Mouse (Mus musculus) hindlimb bud, embryonic 11.5 days (tissue): ENCODE data around the gene Plcxd2.

Experiments
- DNase-seq: peaks from one replicate; pipeline ENCODE4 v3.0.0-alpha.2; 2012; ENCODE audit warnings: low read depth, low spot score; ENCODE audit errors: extremely low spot score

Plcxd2 gene

GRCm38 (mm10) chr16:45990901-45991676 lies 18.9 kb downstream of the Plcxd2 start:
- DNase-seq = no peak

DNA sequence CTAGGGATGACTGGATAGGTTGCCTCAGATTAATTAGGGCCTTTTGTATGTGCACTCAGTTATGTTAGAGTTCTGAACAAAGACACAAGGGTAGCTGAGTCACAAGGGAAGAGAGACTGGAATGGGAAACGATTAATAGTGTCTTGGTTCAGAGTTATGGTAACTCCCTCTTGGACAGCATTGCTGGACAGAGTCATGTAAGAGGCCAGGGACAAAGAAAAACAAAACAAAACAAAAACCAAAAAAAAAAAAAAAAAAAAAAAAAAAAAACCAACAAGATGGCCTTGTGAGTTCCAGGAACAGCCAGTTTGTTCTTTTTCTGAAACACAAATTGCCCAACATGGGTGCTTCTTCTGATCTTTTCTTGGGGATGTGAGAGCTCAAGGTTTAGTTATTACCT lies 23.8 kb downstream of the Plcxd2 start:
- no peak for DNase-seq

GRCm38 (mm10) chr16:45984610-45985606 lies 25.1 kb downstream of the Plcxd2 start:
- DNase-seq = no peak

DNA sequence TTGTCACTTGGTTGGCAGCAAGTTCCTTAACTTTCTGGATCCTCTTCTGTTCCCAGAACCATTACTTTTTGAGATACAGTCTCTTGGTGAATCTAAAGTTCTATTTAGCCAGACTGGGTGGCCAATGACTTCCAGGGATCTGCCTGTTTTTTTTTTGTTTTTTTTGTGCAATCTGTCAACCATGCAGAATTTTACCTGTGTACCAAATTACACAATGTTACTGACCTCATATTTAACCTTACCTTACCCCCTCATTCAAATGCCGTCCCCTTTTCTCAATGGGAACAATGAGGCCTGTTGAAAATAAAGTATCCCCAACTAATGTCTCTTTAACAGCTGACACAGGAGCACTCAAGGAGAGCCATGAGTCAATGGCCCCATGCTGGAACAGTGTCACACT lies 33.8 kb downstream of the Plcxd2 start:
- no peak for DNase-seq

- no peak for DNase-seq
Measured at GRCm38 (mm10) chr16:45973959-45974686, 35.9 kb downstream of the Plcxd2 start.

DNA sequence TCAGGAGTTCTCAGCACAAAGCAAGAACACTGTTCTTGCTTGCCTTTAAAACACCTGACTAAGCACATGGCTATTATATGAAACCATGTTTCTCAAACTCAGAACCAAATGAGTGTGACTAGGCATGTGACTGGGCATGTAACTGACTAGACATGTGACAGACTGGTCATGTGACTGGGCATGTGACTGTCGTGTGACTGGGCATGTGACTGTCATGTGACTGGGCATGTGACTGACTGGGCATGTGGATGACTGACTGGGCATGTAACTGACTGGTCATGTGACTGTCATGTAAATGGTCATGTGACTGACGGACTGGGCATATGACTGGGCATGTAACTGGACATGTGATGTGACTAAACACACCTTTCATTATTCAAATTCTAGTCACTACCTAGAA lies 39.8 kb downstream of the Plcxd2 start:
- DNase-seq = no peak

GRCm38 (mm10) chr16:45968716-45969115 lies 41.3 kb downstream of the Plcxd2 start:
- no peak for DNase-seq

DNA sequence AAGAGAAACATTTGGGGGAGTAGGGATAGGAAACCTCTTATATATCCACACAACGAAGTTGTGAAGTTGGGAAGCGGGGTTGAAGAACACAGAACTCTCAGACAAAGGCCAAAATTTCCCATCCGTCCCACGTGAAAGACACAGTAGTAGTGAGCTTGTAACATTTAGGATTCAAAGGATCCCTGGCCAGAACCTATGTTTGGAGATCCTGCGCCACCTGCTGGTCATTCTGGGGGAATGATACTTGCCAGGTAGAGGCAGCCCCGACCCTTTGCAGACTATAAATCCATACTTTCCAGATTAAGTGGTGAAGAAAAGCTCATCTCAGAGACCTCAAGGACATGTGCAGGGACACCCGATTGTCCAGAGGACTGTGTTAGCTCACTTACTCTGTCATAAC lies 42.5 kb downstream of the Plcxd2 start:
- peak; percentile 58 for DNase-seq

DNA sequence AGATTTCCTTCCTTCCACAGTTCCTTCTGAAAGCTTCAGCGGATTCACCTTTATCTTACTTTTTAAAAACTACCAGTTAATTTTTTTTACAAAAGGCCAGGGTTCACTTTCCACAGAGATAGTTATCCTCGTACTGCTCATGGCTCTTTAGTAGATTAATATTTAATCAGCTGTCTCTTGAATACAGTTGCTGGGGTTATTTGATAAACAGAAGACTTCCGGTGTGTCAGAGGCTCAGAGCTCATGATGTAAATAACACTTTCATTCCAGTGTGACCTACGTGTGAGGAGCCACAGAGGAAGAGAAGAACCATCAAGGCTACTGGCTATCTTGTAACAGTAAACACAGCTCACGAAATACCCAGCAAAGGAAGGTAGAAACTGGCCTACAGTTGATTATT lies 43.4 kb downstream of the Plcxd2 start:
- no peak for DNase-seq

DNA sequence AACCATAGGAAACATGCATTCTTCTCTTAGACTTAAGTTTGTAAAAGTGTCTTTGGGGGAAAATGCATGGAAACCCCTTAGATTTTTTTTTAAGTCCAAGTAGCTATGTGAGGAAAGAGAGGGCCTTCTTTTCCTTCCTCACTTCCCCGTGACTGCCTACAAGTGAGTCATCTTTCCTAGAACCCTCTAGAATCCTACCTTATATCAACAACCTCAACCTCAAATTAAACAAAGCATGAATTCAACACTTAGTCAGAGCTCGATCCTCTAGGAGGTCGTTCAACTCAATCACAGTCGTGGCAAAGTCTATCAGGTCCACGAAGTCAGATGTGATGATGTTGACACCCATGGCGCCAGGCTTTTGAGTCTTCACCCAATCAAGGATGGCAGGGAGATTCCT lies 45.2 kb downstream of the Plcxd2 start:
- no peak for DNase-seq

DNA sequence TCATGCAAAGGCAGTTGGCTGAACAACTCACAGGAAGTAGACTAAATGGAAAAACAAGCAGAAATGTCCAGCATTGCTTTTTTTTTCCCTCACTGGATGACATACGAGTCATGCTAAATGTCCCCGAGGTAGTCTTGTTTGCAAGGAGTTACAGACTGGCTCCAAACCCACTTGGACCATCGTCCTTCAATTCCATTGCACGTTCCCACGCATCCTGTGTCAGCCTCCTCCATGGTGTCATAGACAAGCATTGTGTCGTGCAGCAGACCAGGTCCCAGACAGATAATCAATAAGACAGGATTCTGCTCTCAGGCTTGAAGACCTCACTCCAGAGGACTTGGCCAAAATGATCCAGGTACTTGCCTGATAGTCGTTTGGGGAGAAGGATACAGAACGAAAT lies 46.2 kb downstream of the Plcxd2 start:
- no peak for DNase-seq

DNA sequence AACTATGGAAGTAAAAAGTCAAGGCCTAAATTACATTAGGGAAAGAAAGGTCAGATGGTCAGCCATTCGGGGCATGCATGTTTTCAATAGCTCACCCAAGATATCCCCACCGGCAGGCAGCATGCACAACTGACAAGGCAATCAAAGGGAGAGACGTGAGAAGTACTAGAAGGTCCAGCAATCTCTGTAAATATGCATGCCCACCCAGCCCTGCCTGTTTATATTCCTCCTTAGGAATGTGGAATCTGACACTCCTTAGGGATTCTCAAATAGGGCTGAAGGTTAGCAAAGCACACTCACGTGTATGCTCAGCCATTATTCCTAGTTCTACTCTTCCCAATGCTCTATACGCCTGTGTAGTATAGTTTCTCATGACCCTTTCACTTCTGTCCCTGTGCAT lies 46.9 kb downstream of the Plcxd2 start:
- DNase-seq = no peak

GRCm38 (mm10) chr16:45960978-45961377 lies 49.0 kb downstream of the Plcxd2 start:
- no peak for DNase-seq

GRCm38 (mm10) chr16:45956390-45956950 lies 53.5 kb downstream of the Plcxd2 start:
- no peak for DNase-seq

DNA sequence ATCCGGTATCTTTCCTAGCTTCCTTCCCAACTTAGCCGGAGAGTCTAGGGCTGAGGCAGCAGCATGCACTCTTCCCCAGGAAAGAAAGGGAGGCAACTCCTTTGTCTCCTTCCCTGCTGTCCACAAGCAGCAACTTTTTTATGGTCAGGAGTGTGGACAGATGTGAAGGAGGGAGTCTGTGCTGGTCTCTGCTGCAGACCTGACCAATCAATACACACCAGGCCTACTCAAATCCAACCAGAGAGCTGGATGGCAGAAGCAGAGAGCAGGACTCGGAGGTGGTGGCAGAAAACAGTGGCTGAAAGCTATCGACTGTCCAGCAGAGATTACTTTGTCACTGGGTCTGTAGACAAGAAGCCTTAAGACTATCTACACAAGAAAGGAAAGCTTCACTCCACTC lies 56.6 kb downstream of the Plcxd2 start, which contains the start of gene Phldb2:
TSS of gene Phldb2 (minus strand) at position 205 of the 400 bp plus-strand sequence.
- DNase-seq = no peak

DNA sequence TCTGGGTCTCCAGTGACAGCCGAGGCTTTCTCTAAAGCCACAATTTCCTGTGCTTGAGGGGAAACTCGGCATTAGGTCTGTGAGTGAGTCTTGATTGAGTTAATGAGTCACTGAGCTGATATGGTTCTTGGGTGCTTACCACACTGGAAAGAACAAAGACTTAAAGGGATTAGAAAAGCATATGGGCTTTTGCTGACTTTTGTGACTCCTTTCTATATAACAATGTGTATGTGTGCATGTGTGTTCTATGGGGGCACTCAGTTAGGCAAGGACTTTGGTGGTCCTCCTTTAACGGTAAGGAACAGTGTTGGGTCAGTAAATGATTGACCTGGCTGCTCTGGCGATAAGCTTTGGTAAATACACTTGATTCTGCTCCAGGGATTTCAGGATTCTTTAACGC lies 57.5 kb downstream of the Plcxd2 start:
- no peak for DNase-seq

DNA sequence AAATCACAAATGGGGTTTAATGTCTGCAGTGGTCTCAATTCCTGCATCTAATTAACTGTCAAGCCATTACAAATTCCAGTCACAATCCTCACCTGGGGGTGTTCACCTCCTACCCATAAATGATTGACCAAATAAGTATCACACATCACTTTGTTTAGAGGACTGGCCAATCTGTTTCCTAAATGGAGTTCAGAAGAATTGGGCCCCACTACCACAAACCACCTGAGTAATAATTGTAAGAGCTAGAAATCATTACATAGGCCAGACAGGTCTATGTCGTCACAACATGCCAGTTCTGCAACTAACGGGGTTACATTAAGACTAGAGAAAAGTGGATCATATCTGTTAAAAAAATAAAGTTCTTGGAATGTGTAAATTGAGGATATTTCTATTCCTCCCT lies 58.0 kb downstream of the Plcxd2 start:
- DNase-seq = no peak

DNA sequence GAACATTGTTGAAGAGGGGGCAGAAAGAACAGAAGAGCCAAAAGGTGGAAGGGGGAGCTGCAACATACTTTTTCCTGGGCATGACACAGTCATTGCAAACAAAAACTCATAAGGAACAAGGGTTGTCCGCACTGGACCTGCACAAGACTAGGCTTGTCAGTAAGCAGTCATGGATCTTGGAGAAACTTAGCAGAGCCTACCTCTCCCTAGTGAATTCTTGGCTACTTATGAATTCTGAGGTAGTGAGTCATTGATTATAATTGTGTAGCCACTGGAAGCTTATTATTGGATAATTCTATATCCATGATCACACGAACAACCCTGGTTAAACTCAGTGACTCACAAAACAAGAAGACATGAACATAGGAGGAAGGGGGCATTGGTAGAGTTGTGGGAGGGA lies 63.7 kb downstream of the Plcxd2 start:
- DNase-seq = no peak

DNA sequence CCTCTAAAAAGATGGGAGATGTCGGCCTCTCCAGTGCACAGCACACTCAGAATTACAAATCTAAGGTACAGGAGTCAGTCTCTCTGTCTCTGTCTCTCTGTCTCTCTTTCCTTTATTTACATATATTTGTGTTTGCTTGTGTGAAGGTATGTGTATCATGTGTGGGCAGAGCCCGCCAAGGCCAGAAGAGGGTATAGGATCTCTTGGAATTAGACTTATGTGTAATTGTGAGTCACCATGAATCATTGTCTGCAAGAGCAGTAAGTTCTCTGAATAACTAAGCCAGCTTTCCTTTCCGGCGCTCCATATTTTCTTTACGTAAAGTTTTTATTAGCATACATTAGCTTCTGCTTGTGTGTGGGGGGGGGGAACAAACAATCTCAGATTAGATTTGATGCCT lies 64.4 kb downstream of the Plcxd2 start:
- no peak for DNase-seq

DNA sequence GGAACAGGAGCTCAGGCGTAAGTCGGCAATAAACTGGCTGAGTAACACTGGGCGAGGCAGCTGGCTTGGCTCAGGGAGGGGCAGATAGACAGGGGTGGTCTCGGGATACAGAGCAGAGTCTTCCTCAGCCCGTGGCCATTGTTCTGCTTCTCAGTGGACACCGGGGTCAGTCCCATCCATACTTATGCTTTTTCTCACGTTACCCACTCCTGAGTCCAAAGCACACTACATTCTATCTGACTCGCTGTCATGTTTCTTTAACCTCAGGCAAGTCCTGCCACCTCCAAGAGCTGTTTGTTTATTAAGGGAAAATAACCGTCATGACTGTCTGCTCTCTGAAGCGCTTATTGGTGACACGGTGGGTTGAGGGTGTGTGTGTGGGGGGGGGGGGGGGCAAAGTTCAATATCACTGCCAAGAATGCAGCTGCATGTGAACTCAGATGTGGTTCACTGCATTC lies 64.8 kb downstream of the Plcxd2 start:
- no peak for DNase-seq
